Mouse (Mus musculus): ENCODE data around the gene Olfr974. TPM values are rescaled to one million over a fixed set of nuclear protein-coding genes. Genes with fewer than 3 reads are reported as not detected.
"Not testable (repeated sequence)": the region's sequence is repeated elsewhere in the genome, so short reads cannot be mapped to it uniquely, and the experiment has no call there.

The Olfr974 gene
- not detected in 2 replicates for polyA plus RNA-seq (2015; fragmentation: Nextera tagmentation; extraction: Ambion mirVana)

- ATAC-seq (ENCODE audit: borderline replicate concordance, extremely low read depth, low FRiP score, low TSS enrichment) = no peak
- no peak within 1 kb of the TSS for H3K27ac ChIP-seq
- no peaks in the 10 kb centered on the region for H3K27me3 ChIP-seq
- no peaks in the 10 kb centered on the region for H3K36me3 ChIP-seq
- H3K9ac ChIP-seq = no peak within 1 kb of the TSS
- no peaks in the 10 kb centered on the region for H3K4me1 ChIP-seq
- no peaks in the 10 kb centered on the region for H3K9me3 ChIP-seq
- no peak within 1 kb of the TSS for H3K4me3 ChIP-seq
- H3K4me2 ChIP-seq = no peak within 1 kb of the TSS
- WGBS = 83% methylated on average over 1 of the region's 1 CpGs
Observed at GRCm38 (mm10) chr9:39937201-39937600, at the start of gene Olfr974. Gene Olfr974, plus strand, starts transcription at chr9:39937501.

GRCm38 (mm10) chr9:39905106-39905505 lies 32.2 kb upstream of the Olfr974 start:
- no peak overlapping the region for H3K4me2 ChIP-seq
- no peaks in the 10 kb centered on the region for H3K4me1 ChIP-seq
- no peaks in the 10 kb centered on the region for H3K9me3 ChIP-seq
- no peak overlapping the region for H3K4me3 ChIP-seq
- H3K36me3 ChIP-seq = no peaks in the 10 kb centered on the region
- no peak overlapping the region for H3K9ac ChIP-seq
- no peak for ATAC-seq (ENCODE audit: borderline replicate concordance, extremely low read depth, low FRiP score, low TSS enrichment)
- 68% methylated on average over 6 of the region's 6 CpGs for WGBS
- no peak overlapping the region for H3K27ac ChIP-seq
- no peaks in the 10 kb centered on the region for H3K27me3 ChIP-seq

GRCm38 (mm10) chr9:39907036-39907435 lies 30.3 kb upstream of the Olfr974 start, which contains the start of gene Olfr229:
Gene Olfr229, plus strand, starts transcription at chr9:39907336.
- no peak within 1 kb of the TSS for H3K4me3 ChIP-seq
- WGBS = 61% methylated on average over 2 of the region's 2 CpGs
- H3K36me3 ChIP-seq = no peaks in the 10 kb centered on the region
- H3K9me3 ChIP-seq = no peaks in the 10 kb centered on the region
- no peaks in the 10 kb centered on the region for H3K27me3 ChIP-seq
- ATAC-seq (ENCODE audit: borderline replicate concordance, extremely low read depth, low FRiP score, low TSS enrichment) = no peak
- H3K9ac ChIP-seq = no peak within 1 kb of the TSS
- H3K4me2 ChIP-seq = no peak within 1 kb of the TSS
- no peaks in the 10 kb centered on the region for H3K4me1 ChIP-seq
- H3K27ac ChIP-seq = no peak within 1 kb of the TSS

- WGBS = 85% methylated on average over 3 of the region's 3 CpGs
- H3K9me3 ChIP-seq = no peaks in the 10 kb centered on the region
- H3K27ac ChIP-seq = no peak overlapping the region
- no peaks in the 10 kb centered on the region for H3K36me3 ChIP-seq
- H3K4me3 ChIP-seq = no peak overlapping the region
- H3K4me2 ChIP-seq = no peak overlapping the region
- ATAC-seq (ENCODE audit: borderline replicate concordance, extremely low read depth, low FRiP score, low TSS enrichment) = no peak
- H3K4me1 ChIP-seq = no peaks in the 10 kb centered on the region
- H3K27me3 ChIP-seq = no peaks in the 10 kb centered on the region
- no peak overlapping the region for H3K9ac ChIP-seq
Observed at GRCm38 (mm10) chr9:39909939-39910338, 27.4 kb upstream of the Olfr974 start.

GRCm38 (mm10) chr9:39927975-39928836 lies 9.1 kb upstream of the Olfr974 start:
- not testable (repeated sequence) for H3K9ac ChIP-seq; H3K9me3 ChIP-seq; H3K36me3 ChIP-seq; H3K4me1 ChIP-seq; H3K4me2 ChIP-seq; H3K4me3 ChIP-seq; H3K27ac ChIP-seq; H3K27me3 ChIP-seq; ATAC-seq (ENCODE audit: borderline replicate concordance, extremely low read depth, low FRiP score, low TSS enrichment)
- WGBS = no CpG with 5 or more reads among the region's 4 CpGs

- H3K9ac ChIP-seq; H3K4me3 ChIP-seq; H3K4me1 ChIP-seq; H3K4me2 ChIP-seq; H3K27me3 ChIP-seq; ATAC-seq (ENCODE audit: borderline replicate concordance, extremely low read depth, low FRiP score, low TSS enrichment); H3K9me3 ChIP-seq; H3K27ac ChIP-seq; H3K36me3 ChIP-seq: not testable (repeated sequence)
- WGBS = 59% methylated on average over 1 of the region's 1 CpGs
Observed at GRCm38 (mm10) chr9:39928837-39929236, 8.5 kb upstream of the Olfr974 start.

- no peaks in the 10 kb centered on the region for H3K4me1 ChIP-seq
- no peak within 1 kb of the TSS for H3K4me2 ChIP-seq
- H3K27ac ChIP-seq = no peak within 1 kb of the TSS
- no peaks in the 10 kb centered on the region for H3K9me3 ChIP-seq
- no peak within 1 kb of the TSS for H3K9ac ChIP-seq
- ATAC-seq (ENCODE audit: borderline replicate concordance, extremely low read depth, low FRiP score, low TSS enrichment) = no peak
- H3K36me3 ChIP-seq = no peaks in the 10 kb centered on the region
- WGBS = 62% methylated on average over 1 of the region's 1 CpGs
- no peak within 1 kb of the TSS for H3K4me3 ChIP-seq
- H3K27me3 ChIP-seq = no peaks in the 10 kb centered on the region
Observed at GRCm38 (mm10) chr9:39951946-39952345, 14.6 kb downstream of the Olfr974 start, which contains the start of gene Olfr975. Gene Olfr975, minus strand, starts transcription at chr9:39952046.

- H3K4me2 ChIP-seq; H3K4me3 ChIP-seq; H3K27ac ChIP-seq; H3K9me3 ChIP-seq; H3K36me3 ChIP-seq; H3K9ac ChIP-seq; H3K4me1 ChIP-seq; H3K27me3 ChIP-seq; ATAC-seq (ENCODE audit: borderline replicate concordance, extremely low read depth, low FRiP score, low TSS enrichment): not testable (repeated sequence)
- 72% methylated on average over 7 of the region's 9 CpGs for WGBS
Observed at GRCm38 (mm10) chr9:39961033-39961432, 23.7 kb downstream of the Olfr974 start, which contains the start of gene Olfr976. Gene Olfr976, minus strand, starts transcription at chr9:39961133.

- not testable (repeated sequence) for H3K4me3 ChIP-seq; H3K9ac ChIP-seq; H3K36me3 ChIP-seq; H3K4me2 ChIP-seq; H3K27ac ChIP-seq; H3K9me3 ChIP-seq; ATAC-seq (ENCODE audit: borderline replicate concordance, extremely low read depth, low FRiP score, low TSS enrichment); H3K4me1 ChIP-seq; H3K27me3 ChIP-seq
- 67% methylated on average over 1 of the region's 1 CpGs for WGBS
Observed at GRCm38 (mm10) chr9:39976581-39977145, 39.4 kb downstream of the Olfr974 start.

- no peak within 1 kb of the TSS for H3K4me3 ChIP-seq
- no peaks in the 10 kb centered on the region for H3K4me1 ChIP-seq
- H3K9me3 ChIP-seq = no peaks in the 10 kb centered on the region
- no peak within 1 kb of the TSS for H3K4me2 ChIP-seq
- ATAC-seq (ENCODE audit: borderline replicate concordance, extremely low read depth, low FRiP score, low TSS enrichment) = no peak
- no peak within 1 kb of the TSS for H3K27ac ChIP-seq
- H3K27me3 ChIP-seq = no peaks in the 10 kb centered on the region
- H3K36me3 ChIP-seq = no peaks in the 10 kb centered on the region
- WGBS = 84% methylated on average over 2 of the region's 2 CpGs
- H3K9ac ChIP-seq = no peak within 1 kb of the TSS
Observed at GRCm38 (mm10) chr9:39991813-39992212, 54.5 kb downstream of the Olfr974 start, which contains the start of gene Olfr978. Gene Olfr978, plus strand, starts transcription at chr9:39992113.

Data from lung, embryonic 15.5 days (tissue).